Mouse (Mus musculus) CD8-positive naive resting alpha-beta T cell, adult 57 days (primary cell): ENCODE data around the gene Hist1h4c. TPM values are rescaled to one million over a fixed set of nuclear protein-coding genes. Genes with fewer than 3 reads are reported as not detected.

Experiments used
- total RNA-seq: library from RNA; stranded (reverse); gene quantifications from one replicate; pipeline ENCODE4 v1.2.4, GENCODE M21; 2023

Hist1h4c gene
- total RNA-seq = 147 TPM

DNA sequence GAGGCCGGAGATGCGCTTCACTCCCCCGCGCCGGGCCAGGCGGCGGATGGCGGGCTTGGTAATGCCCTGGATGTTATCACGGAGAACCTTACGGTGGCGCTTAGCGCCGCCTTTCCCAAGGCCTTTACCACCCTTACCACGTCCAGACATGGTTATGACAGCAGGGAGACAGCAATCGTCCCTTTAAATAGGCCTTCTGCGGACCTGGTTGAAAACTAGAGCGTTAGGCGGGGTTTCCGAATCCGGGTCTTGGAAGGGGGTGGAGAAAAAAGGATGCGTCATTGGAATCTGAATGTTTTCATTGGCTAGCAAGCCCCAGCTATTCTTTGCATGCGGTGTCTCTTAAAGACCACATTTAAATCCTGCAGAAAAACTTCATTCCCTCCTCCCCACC, at the start of gene Hist1h4c:
Gene Hist1h4c, minus strand, starts transcription at position 155 of the 394 bp plus-strand sequence.

DNA sequence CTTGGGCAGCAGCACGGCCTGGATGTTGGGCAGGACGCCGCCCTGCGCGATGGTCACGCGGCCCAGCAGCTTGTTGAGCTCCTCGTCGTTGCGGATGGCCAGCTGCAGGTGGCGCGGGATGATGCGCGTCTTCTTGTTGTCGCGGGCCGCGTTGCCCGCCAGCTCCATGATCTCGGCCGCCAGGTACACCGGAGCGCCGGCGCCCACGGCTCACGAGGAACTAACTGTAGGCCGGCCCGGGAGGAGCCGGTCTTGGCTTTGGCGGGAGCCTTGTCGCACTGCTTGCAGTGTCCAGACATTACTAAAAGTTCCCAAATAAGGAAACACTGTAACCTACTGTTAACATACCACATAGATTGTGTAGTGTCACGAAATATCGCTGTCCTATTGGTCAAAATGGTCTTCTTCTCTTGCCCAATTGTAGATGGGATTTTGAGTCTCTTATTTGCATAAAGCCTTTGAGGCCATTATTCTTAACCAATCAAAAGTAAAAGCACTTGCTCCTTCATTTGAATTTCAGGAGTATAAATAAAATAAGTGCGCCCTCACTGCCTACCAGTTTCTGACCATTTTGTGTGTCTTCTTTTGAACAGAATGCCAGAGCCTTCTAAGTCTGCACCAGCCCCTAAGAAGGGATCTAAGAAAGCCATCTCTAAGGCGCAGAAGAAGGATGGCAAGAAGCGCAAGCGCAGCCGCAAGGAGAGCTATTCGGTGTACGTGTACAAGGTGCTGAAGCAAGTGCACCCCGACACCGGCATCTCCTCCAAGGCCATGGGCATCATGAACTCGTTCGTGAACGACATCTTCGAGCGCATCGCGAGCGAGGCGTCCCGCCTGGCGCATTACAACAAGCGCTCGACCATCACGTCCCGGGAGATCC, 48.2 kb upstream of the Hist1h4c start, which contains the start of gene Hist1h2bb:
Gene Hist1h2bb, plus strand, starts transcription at position 534 of the 880 bp plus-strand sequence.

DNA sequence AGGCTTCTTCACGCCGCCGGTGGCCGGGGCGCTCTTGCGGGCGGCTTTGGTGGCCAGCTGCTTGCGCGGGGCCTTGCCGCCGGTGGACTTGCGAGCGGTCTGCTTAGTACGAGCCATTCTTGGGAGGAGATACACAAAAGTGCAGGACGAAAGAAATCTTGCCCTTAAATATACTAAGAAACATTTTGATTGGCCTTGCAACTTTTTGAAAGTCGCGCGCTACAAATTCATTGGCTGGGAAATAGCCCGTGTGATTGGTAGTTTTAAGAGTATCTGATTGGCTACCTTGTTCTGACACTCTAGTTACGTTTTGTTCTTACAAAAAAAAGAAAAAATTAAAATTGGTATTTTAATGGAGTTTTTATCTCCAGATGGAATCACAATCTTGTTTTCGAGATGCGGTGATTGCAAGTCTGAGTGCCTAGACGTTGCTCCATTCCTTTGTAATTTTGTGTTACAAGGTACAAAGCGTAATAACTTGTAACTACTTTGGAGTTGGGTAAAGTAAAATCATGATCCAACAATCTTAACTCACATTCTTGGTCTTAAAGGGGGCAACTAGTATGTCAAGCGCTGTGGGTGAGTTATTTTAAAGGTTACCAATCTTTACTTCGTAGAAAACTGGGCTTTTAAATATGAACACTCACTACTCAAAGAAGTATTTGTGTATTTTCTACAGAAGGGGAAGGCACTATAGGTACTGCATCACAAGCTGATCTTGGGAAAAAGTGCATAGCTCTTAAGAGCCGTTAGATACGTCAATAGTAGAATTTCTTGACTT, 47.3 kb upstream of the Hist1h4c start, which contains the start of gene Hist1h3c:
Gene Hist1h3c, minus strand, starts transcription at position 222 of the 781 bp plus-strand sequence.

DNA sequence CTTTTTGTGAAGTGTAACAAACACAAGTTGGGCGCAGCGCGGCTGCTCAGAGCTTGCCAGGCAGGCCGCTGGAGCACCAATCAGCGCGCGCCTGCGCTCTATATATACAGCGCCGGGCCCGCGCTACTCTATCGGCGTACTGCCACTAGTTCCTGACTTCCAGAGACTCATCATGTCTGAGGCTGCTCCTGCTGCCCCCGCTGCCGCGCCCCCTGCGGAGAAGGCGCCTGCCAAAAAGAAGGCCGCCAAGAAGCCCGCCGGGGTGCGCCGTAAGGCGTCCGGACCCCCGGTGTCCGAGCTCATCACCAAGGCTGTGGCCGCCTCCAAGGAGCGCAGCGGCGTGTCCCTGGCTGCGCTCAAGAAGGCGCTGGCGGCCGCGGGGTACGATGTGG, 40.4 kb upstream of the Hist1h4c start, which contains the start of gene Hist1h1c:
Gene Hist1h1c, plus strand, starts transcription at position 132 of the 392 bp plus-strand sequence.

DNA sequence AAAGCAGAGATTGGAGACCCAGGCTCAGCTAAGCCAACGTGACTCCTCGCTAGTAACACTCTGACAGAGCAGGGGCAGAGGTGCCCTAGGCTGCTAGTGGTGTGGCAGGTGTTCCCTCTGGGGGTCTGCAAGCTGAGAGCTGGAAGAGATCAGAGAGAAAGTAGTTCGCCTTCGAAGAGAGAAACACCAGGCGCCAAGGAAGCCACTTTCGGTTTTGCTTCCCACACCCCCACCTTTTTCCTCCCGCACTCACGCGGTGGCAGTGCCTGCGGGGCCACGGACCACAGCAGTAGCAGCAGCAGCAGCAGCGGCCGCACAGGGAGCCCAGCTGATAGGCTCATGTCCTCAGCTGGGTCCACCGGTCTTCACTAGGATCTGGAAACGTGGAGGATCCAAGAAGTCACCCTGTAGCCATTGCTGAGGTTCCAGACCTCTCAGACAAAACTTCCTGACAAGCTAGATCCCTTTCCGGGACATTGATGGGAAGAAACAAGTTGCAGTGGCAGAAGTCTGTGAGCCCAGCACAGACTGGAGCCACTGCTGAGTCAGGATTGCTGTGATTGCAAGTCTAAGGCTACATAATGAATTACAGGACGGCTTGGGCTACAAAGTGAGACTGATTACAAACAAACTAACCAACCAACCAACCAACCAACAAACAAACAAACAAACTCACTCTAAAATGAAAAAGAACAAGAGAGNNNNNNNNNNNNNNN, 12.3 kb upstream of the Hist1h4c start, which contains the start of gene Hfe:
Gene Hfe, minus strand, starts transcription at position 481 of the 716 bp plus-strand sequence.

DNA sequence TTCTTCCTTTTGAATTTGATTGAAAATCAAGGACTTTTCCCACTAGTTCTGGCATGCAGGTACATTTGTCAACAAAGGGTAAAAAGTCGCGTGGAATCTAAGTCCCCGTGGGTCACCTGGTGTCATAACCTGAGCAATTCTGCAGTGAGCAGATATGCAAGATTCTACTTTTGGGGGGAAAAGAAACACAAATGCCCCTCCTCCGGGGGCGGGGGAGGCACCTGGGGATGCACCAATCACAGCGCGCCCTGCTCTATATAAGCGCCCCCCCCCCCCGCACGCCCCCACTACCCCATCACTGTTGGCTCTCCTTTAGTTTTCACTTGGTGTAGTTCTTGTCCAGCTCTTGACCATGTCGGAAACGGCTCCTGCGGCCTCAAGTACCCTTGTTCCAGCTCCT, 2.7 kb downstream of the Hist1h4c start, which contains the start of gene Hist1h1t:
Gene Hist1h1t, plus strand, starts transcription at position 301 of the 400 bp plus-strand sequence.

DNA sequence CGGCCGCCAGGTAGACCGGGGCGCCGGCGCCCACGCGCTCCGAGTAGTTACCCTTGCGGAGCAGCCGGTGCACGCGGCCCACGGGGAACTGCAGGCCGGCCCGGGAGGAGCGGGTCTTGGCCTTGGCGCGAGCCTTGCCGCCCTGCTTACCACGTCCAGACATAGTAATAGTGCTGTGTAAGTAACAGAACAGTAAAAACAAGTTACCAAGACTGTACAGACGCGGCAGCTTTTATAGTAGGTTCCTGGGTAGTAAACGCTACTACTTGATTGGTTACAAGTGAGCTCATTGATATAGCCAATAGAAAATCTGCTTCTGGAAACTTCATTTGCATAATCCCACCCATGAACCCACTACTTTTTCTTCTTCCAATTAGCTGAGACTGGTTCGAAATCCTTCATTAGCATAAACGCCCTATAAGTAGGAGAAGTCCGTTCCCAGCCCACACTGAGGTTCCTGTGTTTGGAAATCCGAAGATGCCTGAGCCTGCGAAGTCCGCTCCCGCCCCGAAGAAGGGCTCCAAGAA, 14.4 kb downstream of the Hist1h4c start, which contains the start of the genes Hist1h2ac and Hist1h2bc:
Gene Hist1h2ac, minus strand, starts transcription at position 194 of the 527 bp plus-strand sequence.
Gene Hist1h2bc, plus strand, starts transcription at position 445 of the 527 bp plus-strand sequence.

Other genes with a start within 250 kb of the Hist1h4c start
- gene Btn1a1, start 232.6 kb downstream of the Hist1h4c start, total RNA-seq = not detected
- 0.55 TPM for gene Btn2a2, start 209.6 kb downstream of the Hist1h4c start, total RNA-seq
- gene Hist1h4h, start 167.4 kb downstream of the Hist1h4c start, total RNA-seq = 235 TPM
- gene Hist1h2af, start 164.5 kb downstream of the Hist1h4c start, total RNA-seq = 10.3 TPM
- gene Hist1h3g, start 163.0 kb downstream of the Hist1h4c start, total RNA-seq = 2.5 TPM
- 3.6 TPM for gene Hist1h2bh, start 155.1 kb downstream of the Hist1h4c start, total RNA-seq
- 57.2 TPM for gene Hist1h3f, start 154.4 kb downstream of the Hist1h4c start, total RNA-seq
- 35.5 TPM for gene Hist1h4f, start 146.8 kb downstream of the Hist1h4c start, total RNA-seq
- 8.0 TPM for gene Hist1h1d, start 145.2 kb downstream of the Hist1h4c start, total RNA-seq
- gene Hist1h3e, start 136.1 kb downstream of the Hist1h4c start, total RNA-seq = 113 TPM
- gene Hist1h2ae, start 127.2 kb downstream of the Hist1h4c start, total RNA-seq = 10.3 TPM
- 137 TPM for gene Hist1h2bg, start 127.1 kb downstream of the Hist1h4c start, total RNA-seq
- 88.7 TPM for gene Hist1h2bf, start 124.3 kb downstream of the Hist1h4c start, total RNA-seq
- gene Hist1h2ad, start 124.1 kb downstream of the Hist1h4c start, total RNA-seq = 2.5 TPM
- 2.8 TPM for gene Hist1h3d, start 122.7 kb downstream of the Hist1h4c start, total RNA-seq
- gene Hist1h4d, start 116.9 kb downstream of the Hist1h4c start, total RNA-seq = 122 TPM
- 14.7 TPM for gene Hist1h2be, start 77.3 kb downstream of the Hist1h4c start, total RNA-seq
- gene Hist1h1e, start 75.9 kb downstream of the Hist1h4c start, total RNA-seq = 187 TPM
- 6.8 TPM for gene Hist1h2ac, start 14.5 kb downstream of the Hist1h4c start, total RNA-seq
- 7.9 TPM for gene Hist1h2bc, start 14.3 kb downstream of the Hist1h4c start, total RNA-seq
- not detected for gene Hist1h1t, start 2.6 kb downstream of the Hist1h4c start, total RNA-seq
- 2.7 TPM for gene Hfe, start 12.4 kb upstream of the Hist1h4c start, total RNA-seq
- gene Hist1h1c, start 40.4 kb upstream of the Hist1h4c start, total RNA-seq = 839 TPM
- 4.1 TPM for gene Hist1h3c, start 47.1 kb upstream of the Hist1h4c start, total RNA-seq
- 15.1 TPM for gene Hist1h2bb, start 48.3 kb upstream of the Hist1h4c start, total RNA-seq
- gene Hist1h2ab, start 52.7 kb upstream of the Hist1h4c start, total RNA-seq = 16.9 TPM
- 17.1 TPM for gene Hist1h3b, start 53.8 kb upstream of the Hist1h4c start, total RNA-seq
- 49.5 TPM for gene Hist1h4b, start 58.6 kb upstream of the Hist1h4c start, total RNA-seq
- gene Hist1h4a, start 62.8 kb upstream of the Hist1h4c start, total RNA-seq = 122 TPM
- 170 TPM for gene Hist1h3a, start 63.9 kb upstream of the Hist1h4c start, total RNA-seq
- 23.5 TPM for gene Hist1h1a, start 65.2 kb upstream of the Hist1h4c start, total RNA-seq
- gene Trim38, start 71.5 kb upstream of the Hist1h4c start, total RNA-seq = not detected
- not detected for gene Slc17a2, start 108.5 kb upstream of the Hist1h4c start, total RNA-seq
- not detected for gene Slc17a3, start 141.0 kb upstream of the Hist1h4c start, total RNA-seq
- gene Slc17a1, start 169.3 kb upstream of the Hist1h4c start, total RNA-seq = not detected
- not detected for gene Slc17a4, start 216.6 kb upstream of the Hist1h4c start, total RNA-seq
- gene Hist1h2ba, start 235.7 kb upstream of the Hist1h4c start, total RNA-seq = not detected
- not detected for gene Hist1h2aa, start 236.0 kb upstream of the Hist1h4c start, total RNA-seq